8 mouse cellular contexts compared by ENCODE assay signal in the genomic region with DNA sequence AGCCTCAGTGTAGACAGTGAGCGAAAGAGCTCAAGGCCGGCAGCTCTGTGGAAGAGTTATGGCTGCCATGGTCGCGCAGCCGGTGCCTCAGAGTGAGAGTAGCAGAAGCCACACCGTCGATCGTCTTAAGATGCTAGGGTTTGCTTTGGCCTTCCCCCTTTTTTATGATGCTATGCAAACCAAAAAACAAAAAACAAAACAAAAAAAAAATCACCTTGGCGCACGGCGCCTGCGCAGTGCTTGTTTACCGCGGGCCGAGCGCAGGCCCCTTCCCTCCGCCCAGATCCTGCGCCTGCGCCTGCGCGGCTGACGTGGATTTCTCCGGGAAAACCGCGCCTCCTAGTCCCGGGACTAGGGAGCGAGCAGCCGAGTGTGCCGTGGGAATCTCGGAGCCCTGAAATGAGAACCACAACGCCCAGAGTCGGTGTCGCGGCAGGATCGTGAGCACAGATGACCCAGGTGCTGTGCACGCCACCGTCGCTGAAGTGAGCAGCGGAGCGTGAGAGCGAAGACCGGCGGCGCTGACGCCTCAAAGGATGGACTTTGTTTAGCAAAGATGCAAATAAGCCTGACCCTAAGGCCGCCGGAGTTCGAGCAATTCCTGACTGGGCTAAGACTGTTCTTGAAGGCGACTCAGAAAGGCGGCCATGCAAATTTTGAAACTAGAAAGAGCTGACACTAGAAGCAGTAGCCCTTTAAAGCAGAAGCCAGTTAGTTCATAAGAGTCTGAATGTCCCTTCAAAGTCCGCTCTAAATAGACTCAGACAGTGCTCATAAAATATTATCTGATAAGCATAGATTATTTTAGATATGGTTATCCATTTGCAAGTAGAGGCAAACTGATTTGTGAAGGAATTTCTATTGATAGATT. TPM values are rescaled to one million over a fixed set of nuclear protein-coding genes. Genes with fewer than 3 reads are reported as not detected.
DNase-seq lines count a peak whose midpoint lies in the region; ATAC-seq lines count a peak whose summit lies in the region.

Gpr19 (minus strand) TSS at position 484 of the 871 bp plus-strand sequence.

- H3K27ac ChIP-seq in intestine, embryonic 14.5 days (ENCODE audit: low read depth), result peak within 1 kb of the TSS; percentile 100

- peak; percentile 95 for DNase-seq in adrenal gland, adult 2 months
- peak; percentile 97 for DNase-seq in embryo, embryonic 11 days
- peak; percentile 91 for DNase-seq in gastrocnemius, postnatal 25 days
- peak; percentile 93 for DNase-seq in intestine, embryonic 14.5 days (ENCODE audit: low spot score)
- peak; percentile 88 to 89 for DNase-seq in left cerebral cortex, postnatal 25 days (ENCODE audit: low spot score in 2 of 2)
- peak; percentile 97 for DNase-seq in mesoderm, embryonic 11.5 days (ENCODE audit: low read depth, low spot score)
- peak; percentile 85 for DNase-seq in right cerebral cortex, postnatal 4 days
- peak; percentile 94 for DNase-seq in yolk sac, embryonic 10.5 days (ENCODE audit: low spot score)

- peak; percentile 93 for ATAC-seq in intestine, embryonic 14.5 days (replicated peaks; ENCODE audit: low FRiP score, low TSS enrichment, low read depth)

- no peaks in the 10 kb centered on the region for H3K27me3 ChIP-seq in intestine, embryonic 14.5 days (replicated peaks; ENCODE audit: control insufficient read depth, insufficient read depth, low read length)

- H3K9me3 ChIP-seq in intestine, embryonic 14.5 days (ENCODE audit: control insufficient read depth, low read length), result no peaks in the 10 kb centered on the region

- H3K4me2 ChIP-seq in intestine, embryonic 14.5 days (ENCODE audit: low read length), result peak within 1 kb of the TSS; percentile 83

- H3K9ac ChIP-seq in intestine, embryonic 14.5 days (ENCODE audit: low read length), result peak within 1 kb of the TSS; percentile 96

- H3K36me3 ChIP-seq in intestine, embryonic 14.5 days (ENCODE audit: control insufficient read depth, insufficient read depth, low read length), result no peaks in the 10 kb centered on the region

- peaks cover 6% of the 10 kb centered on the region for H3K4me1 ChIP-seq in intestine, embryonic 14.5 days (replicated peaks; ENCODE audit: control insufficient read depth, insufficient read depth, low read length)

- under 1% methylated on average over 51 of the region's 51 CpGs for WGBS in intestine, embryonic 14.5 days

- peak within 1 kb of the TSS; percentile 72 for H3K4me3 ChIP-seq in intestine, embryonic 14.5 days (ENCODE audit: low read depth, low read length)

- intact Hi-C loops in left cerebral cortex, postnatal 25 days (cut with DNase I), result loop anchor here (1.0 kb wide), 1 partner anchor 22 kb away; the partner anchor contains the start of gene Cdkn1b

RNA-seq across cellular contexts. Expression of gene Gpr19, which starts in this region (rescaled TPM):
- 1 to 10 TPM; 5.2 to 8.6 TPM for total RNA-seq in adrenal gland, adult 2 months (2021)
- 9.6 and 9.9 TPM in 2 replicates for polyA plus RNA-seq in adrenal gland, adult 2 months (2012; rRNA removed)
- total RNA-seq in gastrocnemius, postnatal 25 days (2021), result 1 to 10 TPM; 3.2 to 4.0 TPM
- 10.7 and 11.1 TPM in 2 replicates for polyA plus RNA-seq in intestine, embryonic 14.5 days (2014; fragmentation: Nextera tagmentation; extraction: Ambion mirVana)
- 10 to 100 TPM; 25.3 to 27.3 TPM for total RNA-seq in left cerebral cortex, postnatal 25 days (2021)

Comparison
In these comparisons a context has a peak if more than half of its experiments do, and no peak if none do; other contexts are left out.
1. Peak in every context shown above with its lines: DNase-seq, ATAC-seq, H3K4me3 ChIP-seq and H3K27ac ChIP-seq.